Mouse (Mus musculus) lung, adult 2 months (tissue): ENCODE data around the gene Gatm. TPM values are rescaled to one million over a fixed set of nuclear protein-coding genes. Genes with fewer than 3 reads are reported as not detected.

ENCODE experiments used
- DNase-seq: peaks from one replicate; pipeline ENCODE4 v3.0.0; 2022
- H3K4me1 ChIP-seq: fragments of 200-500 bp; 2 replicates; pipeline ENCODE4 v1.6.1; 2011; ENCODE audit warnings: low read length; ENCODE audit not compliant: control insufficient read depth, insufficient read depth
- H3K4me3 ChIP-seq: fragments of 200-500 bp; replicated peaks from 2 replicates; pipeline ENCODE3; 2011; ENCODE audit warnings: low read depth, mild to moderate bottlenecking, control low read depth, low read length; ENCODE audit errors: extremely low read depth
- CTCF ChIP-seq: fragments of 200-500 bp; IDR thresholded peaks from 2 replicates; pipeline ENCODE4 v1.5.1; 2011; ENCODE audit warnings: mild to moderate bottlenecking, low read length, control low read depth; ENCODE audit not compliant: insufficient read depth
- POLR2A ChIP-seq: fragments of 200-500 bp; IDR thresholded peaks from 2 replicates; pipeline ENCODE4 v1.6.1; 2011; ENCODE audit warnings: low read depth, mild to moderate bottlenecking, control low read depth, low read length, borderline replicate concordance; ENCODE audit errors: extremely low read depth
- WGBS: fragments of 180-500 bp; shearing (Covaris S2); methylation state at CpG from one replicate; pipeline ENCODE4 v1.1.7; 2018; 5-methylcytosine and 5-hydroxymethylcytosine counted together
- polyA plus RNA-seq: library from polyadenylated mRNA; depleted of rRNA; stranded (reverse); fragments of >200 nt; gene quantifications from 2 replicates; pipeline ENCODE4 v1.2.3, GENCODE M21; 2012

Gatm gene
- polyA plus RNA-seq, 1 experiment: 6.4 TPM

DNA sequence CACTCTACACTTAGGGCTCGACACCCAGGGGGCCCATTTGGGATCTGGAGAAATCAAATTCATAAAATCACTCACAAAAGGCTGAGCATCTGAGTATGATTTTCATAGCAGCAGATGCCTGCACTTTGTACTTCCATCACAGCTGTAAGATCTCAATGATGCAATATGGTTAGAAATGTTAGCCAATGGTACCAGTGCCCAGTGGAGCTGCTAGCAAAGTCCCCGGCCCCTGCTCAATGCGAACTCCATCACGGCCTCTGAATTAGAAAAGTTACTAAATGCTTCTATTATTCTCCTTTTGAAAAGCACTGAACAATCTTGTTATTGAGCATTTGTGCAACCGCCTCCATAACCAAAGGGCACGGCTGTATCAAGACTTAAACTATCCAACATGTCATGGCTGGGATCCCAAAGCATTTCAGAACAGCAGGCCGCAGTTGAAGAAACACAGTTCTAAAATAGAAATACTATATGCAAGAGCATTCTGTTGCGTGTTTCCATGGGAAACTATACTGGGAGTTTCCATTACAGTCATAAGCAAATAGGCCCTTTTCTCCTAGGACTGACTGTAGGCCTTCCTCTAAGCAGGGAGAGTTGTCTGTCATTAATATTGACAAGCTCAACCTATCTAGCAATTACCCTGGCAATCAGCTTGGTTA is 23.1 kb downstream of the Gatm start:
- no peak for TF ChIP-seq POLR2A
- 84% methylated on average over 8 of the region's 8 CpGs for WGBS
- no peak overlapping the region for H3K4me3 ChIP-seq
- no peak for DNase-seq
- no peaks in the 10 kb centered on the region for H3K4me1 ChIP-seq

- no peak for DNase-seq
- Histone ChIP-seq H3K4me3 (no peak overlapping the region), H3K4me1 (peaks cover 3% of the 10 kb centered on the region; the same call in 1 of the 2 replicates)
- 64% methylated on average over 3 of the region's 3 CpGs for WGBS
- TF ChIP-seq POLR2A: no peak
- TF ChIP-seq CTCF: no peak
Observed at GRCm38 (mm10) chr2:122586258-122586657, 24.8 kb downstream of the Gatm start.

GRCm38 (mm10) chr2:122582324-122582723 is 28.8 kb downstream of the Gatm start:
- Histone ChIP-seq H3K4me3 (no peak overlapping the region), H3K4me1 (peaks cover 3% of the 10 kb centered on the region; the same call in 1 of the 2 replicates)
- WGBS: 91% methylated on average over 3 of the region's 3 CpGs
- no peak for TF ChIP-seq POLR2A
- TF ChIP-seq CTCF: no peak
- no peak for DNase-seq

DNA sequence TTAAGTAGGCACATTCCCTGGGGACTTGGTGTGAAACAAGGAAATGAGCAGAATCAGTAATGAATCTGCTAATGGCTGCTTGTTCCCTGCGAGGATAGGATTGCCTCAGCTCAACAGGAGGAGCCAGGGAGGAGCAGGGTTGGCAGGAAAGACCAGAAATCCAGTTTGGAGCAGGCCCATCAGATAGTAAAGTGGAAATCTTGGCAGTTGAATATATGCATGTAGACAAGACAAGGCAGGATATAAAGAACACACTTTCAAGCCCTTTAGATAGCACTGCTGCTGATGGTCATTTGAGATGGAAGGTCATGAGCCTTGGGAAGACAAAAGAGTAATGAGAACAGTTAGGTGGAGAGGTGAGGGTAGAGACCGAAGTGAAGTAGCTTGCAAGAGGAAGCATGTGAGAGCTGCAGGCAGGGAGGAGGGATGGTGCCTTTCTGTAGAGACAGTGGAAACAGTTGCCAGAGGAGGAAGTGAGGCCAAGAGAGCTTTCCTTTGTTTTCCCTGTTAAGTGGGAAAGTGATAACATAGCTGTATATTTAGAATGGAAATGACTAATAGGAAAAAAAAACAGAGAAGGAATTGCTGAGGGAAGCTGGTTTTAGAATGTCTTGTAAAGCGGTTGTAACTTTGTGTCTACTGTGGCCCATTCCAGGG is 29.6 kb downstream of the Gatm start:
- DNase-seq: peak; percentile 9
- Histone ChIP-seq H3K4me1 (peaks cover 3% of the 10 kb centered on the region; the same call in 1 of the 2 replicates), H3K4me3 (no peak overlapping the region)
- 23% methylated on average over 3 of the region's 3 CpGs for WGBS
- no peak for TF ChIP-seq POLR2A
- no peak for TF ChIP-seq CTCF

DNA sequence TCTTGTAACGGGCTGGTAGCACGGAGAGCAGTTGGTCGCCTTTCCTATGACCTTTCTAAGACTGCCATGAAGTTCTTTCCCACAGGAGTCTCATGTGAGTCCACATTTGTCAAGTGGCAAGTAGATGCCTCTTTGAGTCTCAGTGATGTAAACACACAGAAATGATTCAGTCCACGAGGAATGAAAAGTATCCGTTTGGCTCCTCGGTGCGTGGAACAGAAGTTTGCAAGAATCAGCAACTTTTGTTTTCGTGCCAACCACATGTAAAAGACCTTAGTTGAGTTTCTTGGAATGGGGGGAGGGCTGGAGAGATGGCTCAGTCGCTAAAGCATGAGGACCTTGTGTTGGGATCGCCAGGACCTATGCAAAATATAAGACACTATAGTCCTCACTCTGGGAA is 30.7 kb downstream of the Gatm start:
- WGBS: 48% methylated on average over 10 of the region's 10 CpGs
- Histone ChIP-seq H3K4me1 (peaks cover 3% of the 10 kb centered on the region; the same call in 1 of the 2 replicates), H3K4me3 (no peak overlapping the region)
- TF ChIP-seq CTCF: no peak
- TF ChIP-seq POLR2A: no peak
- no peak for DNase-seq

GRCm38 (mm10) chr2:122577316-122577715 is 33.8 kb downstream of the Gatm start:
- DNase-seq: no peak
- TF ChIP-seq CTCF (no peak), POLR2A (no peak)
- no peak overlapping the region for H3K4me3 ChIP-seq
- 84% methylated on average over 1 of the region's 1 CpGs for WGBS
- peaks cover 3% of the 10 kb centered on the region; the same call in 1 of the 2 replicates for H3K4me1 ChIP-seq

DNA sequence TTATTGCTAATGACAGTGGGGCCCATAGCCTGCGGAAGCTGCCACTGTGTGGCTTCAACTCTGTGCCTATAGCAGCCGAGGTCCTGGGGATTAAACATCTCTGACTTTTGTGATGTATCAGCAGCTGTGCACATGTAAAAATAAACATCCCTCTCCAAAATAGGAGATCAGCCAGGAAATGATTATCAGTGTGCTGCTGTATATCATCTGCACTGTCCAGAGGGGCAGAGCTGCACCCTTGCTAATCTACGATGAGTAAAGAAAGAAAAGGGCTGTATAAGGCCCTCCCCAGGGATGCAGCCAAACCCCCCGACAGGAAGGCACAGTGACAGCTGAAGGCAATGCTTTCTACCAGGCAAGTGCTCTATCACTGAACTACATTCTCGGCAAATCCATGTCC is 34.8 kb downstream of the Gatm start:
- no peak for DNase-seq
- H3K4me1 ChIP-seq: no peaks in the 10 kb centered on the region
- H3K4me3 ChIP-seq: no peak overlapping the region
- WGBS: 27% methylated on average over 5 of the region's 5 CpGs
- TF ChIP-seq CTCF: no peak
- no peak for TF ChIP-seq POLR2A

GRCm38 (mm10) chr2:122575470-122575869 is 35.6 kb downstream of the Gatm start:
- no peaks in the 10 kb centered on the region for H3K4me1 ChIP-seq
- no peak for TF ChIP-seq POLR2A
- TF ChIP-seq CTCF: no peak
- 54% methylated on average over 11 of the region's 11 CpGs for WGBS
- no peak for DNase-seq
- H3K4me3 ChIP-seq: no peak overlapping the region

GRCm38 (mm10) chr2:122572438-122572837 is 38.7 kb downstream of the Gatm start:
- no peaks in the 10 kb centered on the region for H3K4me1 ChIP-seq
- no peak for DNase-seq
- TF ChIP-seq POLR2A: no peak
- TF ChIP-seq CTCF: no peak
- no peak overlapping the region for H3K4me3 ChIP-seq
- 68% methylated on average over 1 of the region's 1 CpGs for WGBS

DNA sequence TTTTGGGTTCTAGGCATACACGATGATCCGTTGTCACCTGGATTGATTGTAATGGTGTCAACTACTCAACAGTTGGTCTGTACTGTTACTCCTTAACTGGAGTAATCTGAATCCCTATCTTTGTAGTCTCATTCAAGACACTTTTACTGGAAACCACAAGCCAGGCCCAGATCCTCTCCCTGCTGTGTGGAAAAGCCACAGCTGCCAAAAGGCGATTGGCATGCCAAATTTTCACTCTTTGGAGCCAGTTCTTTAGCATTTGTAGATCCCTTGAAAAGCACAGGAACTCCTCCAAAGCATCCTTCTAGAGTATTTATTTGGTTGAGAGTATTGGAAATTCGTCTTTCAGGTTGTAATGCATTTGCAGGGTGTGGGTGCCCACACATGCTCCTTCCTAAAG is 39.8 kb downstream of the Gatm start:
- Histone ChIP-seq H3K4me1 (no peaks in the 10 kb centered on the region), H3K4me3 (no peak overlapping the region)
- 71% methylated on average over 4 of the region's 4 CpGs for WGBS
- TF ChIP-seq POLR2A (no peak), CTCF (no peak)
- no peak for DNase-seq
